Mouse (Mus musculus) frontal cortex, postnatal 14 days (tissue): ENCODE results near the gene Cd248.

Experiments used
- DNase-seq, 2 experiments: peaks; one replicate each; pipeline ENCODE4 v3.0.0; 2022; ENCODE audit warnings: low spot score in 2 of 2

Cd248 gene

DNA sequence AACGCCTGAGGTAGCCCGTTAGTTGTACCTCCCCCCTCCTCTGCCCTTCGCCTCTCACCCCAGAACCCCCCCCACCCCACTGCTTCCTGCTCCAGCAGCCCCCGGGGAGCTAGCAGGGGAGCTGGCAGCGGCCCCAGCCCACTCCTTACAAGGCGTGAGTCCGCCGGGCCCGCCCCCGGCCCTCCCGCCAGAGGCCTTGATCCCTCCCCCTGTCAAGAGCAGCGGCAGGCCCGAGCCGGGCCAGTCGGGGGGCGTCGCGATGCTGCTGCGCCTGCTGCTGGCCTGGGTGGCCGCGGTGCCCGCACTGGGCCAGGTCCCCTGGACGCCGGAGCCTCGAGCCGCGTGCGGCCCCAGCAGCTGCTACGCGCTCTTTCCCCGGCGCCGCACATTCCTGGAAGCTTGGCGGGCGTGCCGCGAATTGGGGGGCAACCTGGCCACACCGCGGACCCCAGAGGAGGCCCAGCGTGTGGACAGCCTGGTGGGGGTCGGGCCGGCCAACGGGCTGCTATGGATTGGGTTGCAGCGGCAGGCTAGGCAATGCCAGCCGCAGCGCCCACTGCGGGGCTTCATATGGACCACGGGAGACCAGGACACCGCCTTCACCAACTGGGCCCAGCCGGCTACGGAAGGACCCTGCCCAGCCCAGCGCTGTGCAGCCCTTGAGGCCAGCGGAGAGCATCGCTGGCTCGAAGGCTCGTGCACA, at the start of gene Cd248:
TSS of gene Cd248 (plus strand) at position 212 of the 703 bp plus-strand sequence.
- no peak for DNase-seq

DNA sequence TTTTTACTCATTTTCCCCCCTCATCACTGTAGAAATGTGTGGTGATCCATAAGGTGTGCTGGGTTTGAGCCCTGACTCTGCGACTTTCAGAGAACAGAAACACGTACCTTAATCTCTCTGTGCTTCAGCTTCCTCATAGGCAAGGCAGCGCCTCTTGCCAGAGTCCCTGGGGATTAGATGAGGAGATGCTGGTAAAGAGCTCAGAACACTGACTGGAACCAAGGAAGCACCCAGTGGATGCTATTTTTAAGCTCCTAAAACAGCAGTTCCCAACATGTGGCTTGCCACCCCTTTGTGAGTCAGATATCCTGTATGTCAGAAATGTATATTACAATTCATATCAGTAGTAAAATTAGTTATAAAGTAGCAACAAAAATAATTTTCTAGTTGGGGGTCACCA, 49.7 kb upstream of the Cd248 start:
- DNase-seq: no peak

DNA sequence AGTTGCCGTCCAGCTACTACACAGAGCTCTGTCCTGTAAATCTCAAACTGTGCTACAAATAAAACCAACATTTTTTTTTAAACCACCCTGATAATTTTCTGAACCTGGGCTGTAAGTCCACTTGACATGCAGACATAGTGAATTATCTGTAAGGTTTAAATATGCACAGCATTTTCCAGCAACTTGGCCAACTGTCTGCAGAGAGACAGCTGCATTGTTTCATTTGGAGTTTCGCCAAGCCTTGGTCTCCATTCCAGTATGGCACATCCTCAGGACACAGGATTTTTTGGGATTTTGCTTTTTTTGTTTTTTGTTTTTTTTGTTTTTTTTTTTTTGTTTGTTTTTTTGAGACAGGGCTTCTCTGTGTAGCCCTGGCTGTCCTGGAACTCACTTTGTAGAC, 46.5 kb upstream of the Cd248 start:
- DNase-seq: no peak

DNA sequence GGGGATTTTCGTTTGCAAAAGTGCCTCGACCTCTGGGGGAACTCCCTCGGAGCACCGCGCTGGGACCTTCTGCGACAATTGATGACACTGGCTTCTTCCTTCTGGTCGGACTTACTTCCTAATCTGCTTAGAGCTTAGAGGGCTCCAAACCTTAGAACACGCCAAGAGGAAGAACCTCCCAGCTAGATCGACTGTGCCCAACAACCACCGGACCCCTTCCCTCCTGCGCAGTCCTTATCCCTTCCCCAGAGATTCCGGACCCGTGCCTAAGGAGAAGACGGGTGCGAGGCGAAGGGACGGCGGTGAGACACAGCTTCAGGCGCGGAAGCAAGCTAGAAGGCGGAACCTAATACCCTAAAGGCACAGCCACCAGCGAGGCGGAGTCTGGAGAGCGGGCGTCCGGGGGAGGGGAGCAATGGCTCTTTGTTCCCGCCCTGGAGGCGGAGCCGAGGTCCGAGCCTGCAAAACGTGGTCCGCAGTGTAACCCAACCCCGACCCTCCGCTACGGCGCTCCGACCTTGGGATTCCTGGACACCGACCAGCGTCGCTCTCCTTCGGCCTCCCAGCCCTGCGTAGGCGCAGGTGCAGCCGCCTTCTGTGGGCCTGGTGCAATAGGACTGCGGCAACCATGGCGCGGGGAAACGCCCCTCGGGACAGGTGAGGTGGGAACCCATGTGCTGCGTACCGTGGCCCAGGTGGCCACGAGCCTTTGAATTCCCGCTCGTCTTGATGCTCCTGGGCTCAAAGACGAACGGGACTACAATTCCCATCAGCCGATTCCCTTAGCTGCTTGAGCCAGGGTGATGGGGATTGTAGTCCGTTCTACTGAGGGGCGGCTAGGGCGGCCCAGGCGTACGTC, 44.0 kb upstream of the Cd248 start, which contains the start of gene Slc29a2:
TSS of gene Slc29a2 (plus strand) at position 240 of the 859 bp plus-strand sequence.
- peak; percentile 82 to 84 for DNase-seq

DNA sequence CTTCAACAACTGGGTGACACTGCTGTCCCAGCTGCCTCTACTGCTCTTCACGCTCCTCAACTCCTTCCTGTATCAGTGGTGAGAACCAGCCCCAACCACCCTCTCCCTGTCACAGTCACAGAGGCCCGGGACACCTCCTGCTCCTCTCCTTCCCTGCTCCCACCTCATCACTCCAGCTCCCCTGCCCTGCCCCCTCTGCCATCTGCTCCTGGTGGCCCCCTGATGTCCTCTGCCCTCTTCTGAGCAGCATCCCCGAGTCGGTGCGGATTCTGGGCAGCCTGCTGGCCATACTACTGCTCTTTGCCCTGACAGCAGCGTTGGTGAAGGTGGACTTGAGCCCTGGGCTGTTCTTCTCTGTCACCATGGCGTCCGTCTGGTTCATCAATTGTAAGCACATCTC, 41.8 kb upstream of the Cd248 start:
- no peak for DNase-seq

DNA sequence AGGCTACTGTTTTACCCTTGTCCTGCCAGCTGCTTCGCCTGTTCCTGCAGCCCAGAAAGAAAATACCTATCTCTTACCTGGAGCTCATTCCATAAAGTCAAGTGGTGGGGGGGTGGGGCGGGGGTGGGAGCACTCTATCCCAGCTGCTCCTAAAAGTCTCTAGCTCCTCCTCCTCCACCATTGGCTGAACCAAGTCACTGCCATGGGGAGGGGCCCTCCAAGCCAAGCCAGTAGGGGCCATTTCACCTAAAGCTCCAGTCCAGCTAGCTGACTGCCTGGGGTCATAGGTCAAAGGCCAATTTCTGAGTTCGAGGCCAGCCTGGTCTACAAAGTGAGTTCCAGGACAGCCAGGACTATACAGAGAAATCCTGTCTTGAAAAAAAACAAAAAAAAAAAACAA, 35.2 kb upstream of the Cd248 start:
- no peak for DNase-seq

DNA sequence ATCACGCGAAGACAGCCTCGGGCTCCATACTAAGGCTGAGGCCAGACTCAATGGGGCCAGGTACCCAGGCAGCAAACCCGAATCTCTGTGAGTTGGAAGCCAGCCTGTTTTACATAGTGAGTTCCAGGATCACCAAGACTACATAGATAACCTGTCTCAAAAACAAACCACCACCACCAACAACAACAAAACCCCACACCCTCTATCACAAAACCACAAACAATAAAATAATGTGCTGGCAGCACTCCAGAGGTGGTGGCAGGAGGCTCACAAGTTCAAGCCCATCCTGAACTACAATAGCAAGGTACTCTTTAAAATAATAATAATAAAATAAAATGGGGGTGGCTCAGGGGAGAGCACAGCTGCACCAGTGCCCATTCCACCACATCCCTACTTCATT, 31.3 kb upstream of the Cd248 start:
- no peak for DNase-seq

DNA sequence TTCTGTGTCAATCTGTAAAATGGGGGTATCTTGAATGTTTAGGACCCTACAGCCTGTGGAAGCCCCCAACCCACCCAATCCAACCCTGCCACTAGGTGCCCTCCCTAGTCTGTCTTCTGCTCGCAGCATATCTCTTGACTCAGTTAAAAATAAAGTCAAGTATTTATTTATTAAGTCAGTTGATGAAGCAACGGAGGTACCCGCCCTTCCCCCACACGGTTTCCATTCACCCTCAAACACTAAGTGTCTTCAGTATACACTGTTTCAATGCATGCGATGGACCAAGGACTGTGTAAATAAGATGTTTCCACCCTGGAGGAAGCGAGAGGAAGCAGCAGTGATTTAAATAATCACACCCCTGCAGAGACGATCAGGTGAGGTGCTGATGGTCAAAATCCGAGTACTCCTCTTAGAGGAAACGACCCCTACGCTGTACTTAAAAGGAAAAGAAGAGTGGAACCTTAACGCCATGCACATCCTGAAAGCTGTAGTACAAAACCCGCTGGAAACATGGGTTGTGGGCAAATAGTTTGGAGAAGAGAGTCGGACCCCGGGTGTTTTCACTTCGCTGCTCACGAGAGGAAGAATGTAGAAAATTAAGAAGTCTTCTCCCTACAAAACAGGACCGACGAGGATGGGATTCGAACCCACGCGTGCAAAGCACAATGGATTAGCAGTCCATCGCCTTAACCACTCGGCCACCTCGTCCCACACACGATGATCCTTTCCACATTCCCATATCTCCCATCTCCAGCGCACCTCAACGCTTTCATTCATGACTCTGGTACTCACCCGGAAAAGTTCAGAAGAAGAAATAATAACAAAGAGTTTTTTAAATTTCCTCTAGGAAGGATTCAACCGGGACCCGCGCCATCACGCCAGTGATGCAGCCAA, 30.0 kb upstream of the Cd248 start:
- DNase-seq: peak; percentile 75 to 85

DNA sequence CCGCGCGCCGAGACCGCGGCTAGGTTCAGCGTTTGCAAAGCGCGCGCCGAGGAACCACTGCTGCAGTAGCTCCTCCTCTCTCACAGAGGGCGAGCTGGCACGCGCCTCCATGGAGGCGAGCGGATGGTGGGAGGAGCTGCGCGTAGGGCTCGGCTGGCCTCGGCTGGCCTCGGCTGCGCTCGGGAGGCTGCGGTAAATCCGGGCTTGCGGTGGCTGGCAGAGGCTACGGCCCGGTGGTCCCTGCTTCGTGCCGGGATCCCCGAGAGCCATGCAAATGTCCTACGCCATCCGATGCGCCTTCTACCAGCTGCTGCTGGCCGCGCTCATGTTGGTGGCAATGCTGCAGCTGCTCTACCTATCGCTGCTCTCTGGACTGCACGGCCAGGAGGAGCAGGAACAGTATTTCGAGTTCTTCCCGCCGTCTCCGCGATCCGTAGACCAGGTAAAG, 29.1 kb upstream of the Cd248 start, which contains the start of the genes B4gat1 and AC124502.3:
TSS of gene B4gat1 (plus strand) at position 118 of the 448 bp plus-strand sequence.
TSS of gene AC124502.3 (plus strand) at position 183 of the 448 bp plus-strand sequence.
- peak; percentile 82 to 87 for DNase-seq

DNA sequence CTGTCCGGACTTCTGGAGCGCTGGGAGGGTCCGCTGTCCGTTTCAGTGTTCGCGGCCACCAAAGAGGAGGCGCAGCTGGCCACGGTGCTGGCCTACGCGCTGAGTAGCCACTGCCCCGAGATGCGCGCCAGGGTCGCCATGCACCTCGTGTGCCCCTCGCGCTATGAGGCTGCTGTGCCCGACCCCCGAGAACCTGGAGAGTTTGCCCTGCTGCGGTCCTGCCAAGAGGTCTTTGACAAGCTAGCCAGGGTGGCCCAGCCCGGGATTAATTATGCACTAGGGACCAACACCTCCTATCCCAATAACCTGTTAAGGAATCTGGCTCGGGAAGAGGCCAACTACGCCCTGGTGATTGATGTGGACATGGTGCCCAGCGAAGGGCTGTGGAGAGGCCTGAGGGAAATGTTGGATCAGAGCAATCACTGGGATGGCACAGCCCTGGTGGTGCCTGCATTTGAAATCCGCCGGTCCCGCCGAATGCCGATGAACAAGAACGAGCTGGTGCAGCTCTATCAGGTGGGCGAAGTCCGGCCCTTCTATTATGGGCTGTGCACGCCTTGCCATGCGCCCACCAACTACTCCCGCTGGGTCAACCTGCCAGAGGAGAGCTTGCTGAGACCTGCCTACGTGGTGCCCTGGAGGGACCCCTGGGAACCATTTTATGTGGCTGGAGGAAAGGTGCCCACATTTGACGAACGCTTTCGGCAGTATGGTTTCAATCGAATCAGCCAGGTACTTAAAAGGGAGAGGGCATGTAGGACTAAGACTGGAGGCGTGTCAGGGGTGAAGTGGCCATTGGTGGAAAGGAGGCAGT, 28.4 kb upstream of the Cd248 start:
- no peak for DNase-seq

DNA sequence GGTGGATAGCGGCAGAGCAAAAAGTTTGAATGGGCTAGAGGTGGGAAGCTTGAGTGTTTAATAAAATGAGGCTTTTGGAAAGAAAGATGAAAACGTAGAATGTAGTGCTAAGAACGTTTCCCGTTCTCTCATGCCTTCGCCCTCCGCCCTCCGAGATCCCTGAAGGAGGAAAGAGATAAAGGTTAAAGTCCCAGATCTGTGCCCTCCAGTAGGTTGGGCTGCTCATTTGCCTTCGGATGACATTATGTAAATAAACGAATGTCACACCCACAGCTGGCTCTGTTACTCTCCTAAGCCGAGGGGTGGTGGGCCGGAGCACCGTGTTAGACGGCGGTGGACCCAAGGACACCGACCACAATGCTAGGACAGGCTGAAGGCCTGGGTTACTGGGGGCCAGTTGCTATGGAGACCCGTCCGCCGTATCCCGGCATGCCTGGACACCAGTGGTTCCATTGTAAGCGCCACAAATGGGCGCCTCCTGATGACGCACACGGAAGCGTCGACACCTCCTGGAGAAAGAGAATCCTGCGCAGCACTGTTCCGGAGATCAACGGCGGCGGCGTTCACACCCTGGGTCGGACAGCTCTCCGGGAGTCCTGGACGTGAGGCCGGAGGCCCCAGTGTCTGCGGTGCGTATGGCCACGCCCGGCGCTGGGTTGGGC, 26.9 kb upstream of the Cd248 start, which contains the start of gene Brms1:
TSS of gene Brms1 (plus strand) at position 493 of the 662 bp plus-strand sequence.
- peak; percentile 83 to 85 for DNase-seq

DNA sequence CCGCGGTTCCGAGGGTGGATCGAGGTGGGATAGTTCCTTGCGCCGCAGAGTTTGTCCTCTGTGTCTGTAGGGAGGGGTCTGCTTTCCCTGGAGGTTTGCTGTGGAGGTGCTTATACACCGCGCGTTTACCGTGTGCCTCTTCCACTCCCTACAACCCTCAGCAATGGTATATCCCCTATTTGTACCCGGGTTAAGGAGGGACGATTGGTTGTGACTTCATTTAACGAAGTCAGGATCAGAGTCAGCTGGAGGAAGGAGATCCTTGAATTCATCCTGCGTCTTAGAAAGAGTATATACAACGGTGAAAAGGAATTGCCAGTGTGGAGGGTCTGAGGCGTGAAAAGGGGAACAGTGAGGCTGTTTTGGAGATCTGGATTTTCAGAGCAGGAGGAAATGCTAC, 26.3 kb upstream of the Cd248 start:
- no peak for DNase-seq

DNA sequence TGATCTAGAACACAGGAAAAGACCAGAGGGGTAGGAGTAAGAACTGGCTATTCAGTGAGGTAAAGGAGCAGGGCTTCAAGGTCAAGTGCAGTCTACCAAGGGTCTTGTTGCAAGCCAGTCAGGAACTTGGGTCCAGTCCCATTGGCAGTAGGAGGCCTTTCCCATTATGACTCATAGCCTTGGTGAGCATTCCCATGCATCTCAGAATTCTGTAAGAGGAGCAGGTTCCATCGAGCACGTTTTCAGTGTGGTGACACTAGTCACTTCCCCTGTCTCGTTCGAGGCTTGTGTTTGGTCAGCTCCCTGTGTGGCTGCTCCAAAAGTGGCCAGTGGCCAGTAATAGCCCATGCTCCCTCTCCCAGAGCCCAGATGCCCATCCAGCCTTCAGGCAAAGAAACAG, 22.3 kb upstream of the Cd248 start:
- no peak for DNase-seq

DNA sequence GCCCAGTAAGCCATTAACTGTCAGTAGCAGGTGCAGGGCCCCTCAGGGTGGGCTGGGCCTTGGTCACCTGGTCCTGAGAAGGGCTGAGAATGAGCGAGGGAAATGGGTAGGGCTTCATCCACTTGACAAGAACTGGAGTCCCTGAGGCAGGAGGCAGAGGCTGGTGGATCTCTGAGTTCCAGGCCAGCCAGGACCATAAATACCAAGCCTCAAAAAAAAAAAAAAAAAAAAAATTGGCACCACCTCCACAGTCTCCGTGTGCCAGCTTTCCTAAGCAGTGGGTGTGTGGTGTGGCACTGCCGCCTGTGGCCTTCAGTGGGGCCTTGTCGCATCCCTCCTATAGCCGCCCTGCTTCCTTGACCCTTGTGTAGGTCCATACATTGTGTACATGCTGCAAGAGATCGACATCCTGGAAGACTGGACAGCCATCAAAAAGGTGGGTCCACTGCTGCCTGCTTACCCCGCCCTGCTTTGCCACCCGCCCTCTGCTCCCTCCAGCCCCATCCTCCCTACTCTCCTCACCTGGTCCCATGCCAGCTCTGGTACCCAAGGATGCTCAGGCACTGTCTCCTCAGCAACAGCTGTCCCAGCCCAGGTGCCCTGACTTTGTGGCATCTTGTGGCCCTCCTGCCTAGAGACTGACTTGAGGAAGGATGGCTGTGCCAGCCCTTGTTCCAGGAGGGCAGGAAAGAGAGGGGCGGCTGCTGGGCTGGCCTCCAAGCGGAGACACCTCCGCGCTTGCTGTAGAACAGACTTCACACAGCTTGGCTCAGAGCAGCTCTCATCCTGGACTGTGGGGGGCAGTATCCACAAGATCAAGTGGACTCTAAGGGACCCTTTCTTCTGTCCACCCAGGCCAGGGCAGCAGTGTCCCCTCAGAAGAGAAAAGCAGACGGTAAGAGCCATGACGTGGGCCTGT, 19.5 kb upstream of the Cd248 start:
- peak in 1 of 2 experiments; percentile 57 for DNase-seq

DNA sequence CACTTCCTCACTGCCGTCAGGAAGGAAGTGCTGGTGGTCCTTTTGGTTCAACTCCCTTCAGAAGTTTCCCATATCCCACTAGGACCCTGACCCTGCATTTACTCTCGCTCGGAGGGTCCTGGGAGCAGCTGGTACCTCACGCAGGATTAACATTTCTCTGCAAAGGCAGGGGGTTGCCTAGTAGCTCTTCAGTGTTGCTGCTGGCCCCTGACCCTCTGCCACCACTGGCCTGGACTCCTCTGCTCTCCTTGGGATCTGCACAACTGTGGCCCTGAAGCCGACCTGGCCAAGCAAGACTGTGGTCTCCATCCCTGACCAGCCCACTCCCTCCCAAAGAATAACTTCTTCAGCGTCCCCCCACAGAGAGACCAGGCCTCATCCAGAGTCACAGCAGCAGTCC, 18.6 kb upstream of the Cd248 start:
- no peak for DNase-seq

DNA sequence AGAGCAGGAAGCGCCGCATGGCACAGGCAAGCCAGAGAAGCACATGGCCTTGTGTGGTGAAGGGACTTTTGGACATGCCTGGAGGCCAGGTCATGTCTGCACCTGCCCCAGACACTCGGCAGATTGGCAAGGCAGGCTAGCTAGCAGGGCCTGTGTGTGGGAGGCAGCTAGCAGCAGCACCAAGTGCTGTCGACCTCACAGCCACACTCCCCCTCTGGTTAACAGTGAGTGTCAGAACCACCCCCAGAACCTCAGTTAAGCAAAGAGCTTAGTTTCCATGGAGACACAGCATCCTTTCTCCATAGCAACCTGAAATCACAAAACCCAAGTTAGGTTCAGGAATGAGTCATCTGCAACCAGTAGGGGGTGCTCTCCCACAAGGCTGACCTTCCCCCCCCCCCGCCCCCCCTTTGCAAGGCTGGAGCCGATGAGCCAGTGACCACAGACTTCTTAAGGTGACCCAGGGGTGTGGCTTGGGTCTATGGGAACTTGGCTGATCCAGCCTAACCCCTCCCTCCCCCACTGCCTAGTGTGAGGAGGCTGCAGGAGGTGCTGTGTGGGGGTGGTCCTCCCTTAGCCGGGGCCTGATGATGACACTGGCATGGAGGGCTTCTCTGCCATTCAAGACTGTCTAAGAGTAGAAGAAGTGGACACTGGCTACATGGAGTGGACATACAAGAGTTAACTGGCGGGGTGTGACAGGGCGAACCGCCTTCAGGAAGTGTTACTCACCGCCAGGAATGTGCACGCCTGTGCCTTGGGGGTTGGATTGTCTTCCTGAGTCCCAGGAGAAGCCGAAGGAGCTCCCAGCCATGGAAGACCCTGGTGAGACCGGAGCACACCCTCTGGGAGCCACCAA, 17.6 kb upstream of the Cd248 start, which contains the start of gene Rin1:
TSS of gene Rin1 (plus strand) at position 435 of the 859 bp plus-strand sequence.
- peak in 1 of 2 experiments; percentile 51 for DNase-seq

DNA sequence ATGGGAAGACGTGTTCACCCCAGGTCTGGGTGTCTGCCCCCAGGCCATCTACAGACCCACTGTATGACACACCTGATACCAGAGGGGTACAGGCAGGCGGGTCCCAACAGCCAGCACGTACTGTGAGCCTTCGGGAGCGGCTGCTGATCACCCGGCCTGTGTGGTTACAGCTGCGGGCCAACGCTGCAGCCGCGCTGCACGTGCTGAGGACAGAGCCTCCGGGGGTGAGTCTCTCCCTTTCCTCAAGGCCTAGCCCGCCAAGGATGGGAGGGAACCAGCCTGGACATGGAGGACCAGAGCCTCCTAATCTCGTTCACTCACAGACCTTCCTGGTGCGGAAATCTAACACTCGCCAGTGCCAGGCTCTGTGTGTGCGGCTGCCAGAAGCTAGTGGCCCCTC, 16.8 kb upstream of the Cd248 start:
- DNase-seq: no peak

DNA sequence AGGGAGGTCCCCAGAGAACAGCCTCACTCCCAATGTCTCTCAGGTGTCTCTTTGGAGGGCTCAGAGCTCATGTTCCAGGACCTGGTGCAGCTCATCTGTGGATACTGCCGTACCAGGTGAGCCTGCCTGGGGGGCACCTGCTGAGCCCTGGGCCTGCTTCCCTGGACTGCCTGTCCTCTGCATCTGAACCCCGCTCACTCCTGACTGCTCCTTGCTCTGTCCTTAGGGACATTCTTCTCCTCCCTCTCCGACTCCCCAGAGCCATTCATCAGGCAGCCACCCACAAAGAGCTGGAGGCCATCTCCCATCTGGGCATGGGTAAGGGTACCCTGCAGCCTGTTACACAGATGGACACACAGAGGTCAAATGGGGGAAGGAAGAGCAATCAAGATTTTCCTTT, 16.4 kb upstream of the Cd248 start:
- no peak for DNase-seq
